ENCODE assay signal across 15 mouse cellular contexts in the genomic region with DNA sequence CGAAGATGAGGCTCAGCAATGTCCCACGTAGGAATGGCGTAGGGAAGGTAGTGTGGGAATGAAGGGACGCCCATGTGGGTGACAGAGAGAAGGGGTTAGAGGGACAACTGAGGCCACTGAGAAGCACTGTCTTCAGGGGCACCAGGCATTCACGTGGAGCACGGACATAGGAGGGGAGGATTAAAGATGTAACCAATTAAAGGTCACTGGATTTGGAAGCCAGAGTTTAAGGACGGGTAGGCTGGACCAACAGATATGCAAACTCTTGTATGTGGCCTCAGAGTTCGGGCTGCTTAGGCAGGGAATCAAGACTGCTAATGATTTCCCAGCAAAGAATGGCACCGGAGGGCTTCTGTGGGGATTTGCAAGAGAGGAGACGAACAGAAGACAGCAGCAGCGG.
DNase-seq lines count a peak whose midpoint lies in the region; ATAC-seq lines count a peak whose summit lies in the region.
"Had no signal": no experiment of that assay in that cellular context is flagged by ENCODE, and none has a peak within 500 bp of the region (broad histone marks: within the 10 kb centered on the region; RNA-seq: fewer than 3 reads in every experiment).

No protein-coding gene starts in this region.

- H3K27ac ChIP-seq in lung, embryonic 16.5 days (ENCODE audit: low read length) = peak overlapping the region; percentile 87
- H3K27ac ChIP-seq: forebrain, embryonic 12.5 days; hindbrain, embryonic 12.5 days; limb, embryonic 10.5 days; neural tube, embryonic 12.5 days had no signal

- intact Hi-C loops in heart, postnatal 10 days (cut with DNase I) = no loop called here
- intact Hi-C loops in heart, postnatal 14 days (cut with DNase I) = no loop called here

- H3K9me3 ChIP-seq in lung, embryonic 16.5 days (ENCODE audit: control insufficient read depth, low read length) = no peaks in the 10 kb centered on the region
- H3K9me3 ChIP-seq: forebrain, embryonic 12.5 days; hindbrain, embryonic 12.5 days; limb, embryonic 10.5 days; neural tube, embryonic 12.5 days had no signal

- no peak for ATAC-seq in lung, embryonic 16.5 days (ENCODE audit: low read depth)

- peaks cover 20% of the 10 kb centered on the region for H3K4me1 ChIP-seq in lung, embryonic 16.5 days (replicated peaks; ENCODE audit: control insufficient read depth, insufficient read depth, low read length)
- H3K4me1 ChIP-seq: forebrain, embryonic 12.5 days; hindbrain, embryonic 12.5 days; limb, embryonic 10.5 days; neural tube, embryonic 12.5 days had no signal

- H3K36me3 ChIP-seq in lung, embryonic 16.5 days (ENCODE audit: control insufficient read depth, insufficient read depth, low read length) = peaks cover 20% of the 10 kb centered on the region

- H3K4me3 ChIP-seq in lung, embryonic 16.5 days (ENCODE audit: low read length) = no peak overlapping the region
- H3K4me3 ChIP-seq: forebrain, embryonic 12.5 days; hindbrain, embryonic 12.5 days; limb, embryonic 10.5 days; neural tube, embryonic 12.5 days had no signal

- no peaks in the 10 kb centered on the region for H3K27me3 ChIP-seq in lung, embryonic 16.5 days (ENCODE audit: control insufficient read depth, insufficient read depth, low read depth, low read length)
- H3K27me3 ChIP-seq: forebrain, embryonic 12.5 days; hindbrain, embryonic 12.5 days; neural tube, embryonic 12.5 days had no signal

- no peak overlapping the region for H3K9ac ChIP-seq in lung, embryonic 16.5 days (ENCODE audit: low read length)
- H3K9ac ChIP-seq: forebrain, embryonic 12.5 days; hindbrain, embryonic 12.5 days; neural tube, embryonic 12.5 days had no signal

- WGBS in lung, embryonic 16.5 days = 79% methylated on average over 11 of the region's 11 CpGs

- DNase-seq in cerebellum, adult 9-10 months = peak; percentile 20
- DNase-seq in cerebellum, postnatal 25 days = no peak
- peak; percentile 31 to 39 for DNase-seq in heart, postnatal 10 days
- DNase-seq in heart, postnatal 14 days = no peak
- no peak for DNase-seq in lung, postnatal 10 days
- no peak for DNase-seq in spleen, postnatal 4 days (ENCODE audit: low spot score in 2 of 2)
- no peak for DNase-seq in adrenal gland, adult 8-10 months
- DNase-seq: kidney, adult 11 months; kidney, postnatal 36 days; thymus, postnatal 25 days had no signal

- no peak overlapping the region for H3K4me2 ChIP-seq in lung, embryonic 16.5 days (ENCODE audit: low read depth, low read length)
- H3K4me2 ChIP-seq: forebrain, embryonic 12.5 days; hindbrain, embryonic 12.5 days; neural tube, embryonic 12.5 days had no signal

Comparison
In these comparisons a context has a peak if more than half of its experiments do, and no peak if none do; other contexts are left out.
1. DNase-seq: peak in cerebellum, adult 9-10 months (single experiment) and heart, postnatal 10 days (2 of 2); none in cerebellum, postnatal 25 days (0 of 2), heart, postnatal 14 days (0 of 2), lung, postnatal 10 days (single experiment), spleen, postnatal 4 days (0 of 2) and adrenal gland, adult 8-10 months (single experiment).